Mouse (Mus musculus) limb, embryonic 12.5 days (tissue): ENCODE results near the gene Lrmda. TPM values are rescaled to one million over a fixed set of nuclear protein-coding genes. Genes with fewer than 3 reads are reported as not detected.

ENCODE experiments used
- ATAC-seq: fragments of 200-750 bp; cut with Nextera tagmentation; 2 replicates; pipeline ENCODE4 v1.8.0; 2017; ENCODE audit warnings: low read depth, moderate TSS enrichment; ENCODE audit not compliant: insufficient number of reproducible peaks, insufficient read depth, low FRiP score, low TSS enrichment
- H3K27ac ChIP-seq: fragments of 300-500 bp; sonication (generic); 2 replicates; pipeline ENCODE4 v1.5.1; 2016; ENCODE audit warnings: mild to moderate bottlenecking, moderate library complexity
- H3K27me3 ChIP-seq: fragments of 300-500 bp; sonication (generic); 2 replicates; pipeline ENCODE4 v1.6.1; 2016; ENCODE audit warnings: mild to moderate bottlenecking, moderate library complexity
- H3K36me3 ChIP-seq: fragments of 300-500 bp; sonication (generic); 2 replicates; pipeline ENCODE4 v1.6.1; 2016; ENCODE audit warnings: mild to moderate bottlenecking, moderate library complexity
- H3K4me1 ChIP-seq: fragments of 300-500 bp; sonication (generic); replicated peaks from 2 replicates; pipeline ENCODE4 v1.6.1; 2016
- H3K4me2 ChIP-seq: fragments of 300-500 bp; sonication (generic); 2 replicates; pipeline ENCODE4 v1.6.1; 2016; ENCODE audit warnings: mild to moderate bottlenecking, moderate library complexity
- H3K4me3 ChIP-seq: fragments of 300-500 bp; sonication (generic); replicated peaks from 2 replicates; pipeline ENCODE4 v1.5.1; 2016; ENCODE audit warnings: mild to moderate bottlenecking
- H3K9ac ChIP-seq: fragments of 300-500 bp; sonication (generic); replicated peaks from 2 replicates; pipeline ENCODE4 v1.6.1; 2016; ENCODE audit warnings: mild to moderate bottlenecking, moderate library complexity
- H3K9me3 ChIP-seq: fragments of 300-500 bp; sonication (generic); 2 replicates; pipeline ENCODE4 v1.6.1; 2016; ENCODE audit warnings: mild to moderate bottlenecking, moderate library complexity
- WGBS: fragments of 180-500 bp; shearing (Covaris S2); methylation state at CpG from one replicate; pipeline ENCODE4 v1.1.7; 2016; 5-methylcytosine and 5-hydroxymethylcytosine counted together
- polyA plus RNA-seq: library from polyadenylated mRNA; unstranded; fragments of >200 nt; fragmentation: Nextera tagmentation; extraction: Ambion mirVana; gene quantifications from 2 replicates; pipeline ENCODE4 v1.2.1, GENCODE M21; 2016

Lrmda gene
- polyA plus RNA-seq, 1 experiment from 2014 or later: 0.41 TPM

DNA sequence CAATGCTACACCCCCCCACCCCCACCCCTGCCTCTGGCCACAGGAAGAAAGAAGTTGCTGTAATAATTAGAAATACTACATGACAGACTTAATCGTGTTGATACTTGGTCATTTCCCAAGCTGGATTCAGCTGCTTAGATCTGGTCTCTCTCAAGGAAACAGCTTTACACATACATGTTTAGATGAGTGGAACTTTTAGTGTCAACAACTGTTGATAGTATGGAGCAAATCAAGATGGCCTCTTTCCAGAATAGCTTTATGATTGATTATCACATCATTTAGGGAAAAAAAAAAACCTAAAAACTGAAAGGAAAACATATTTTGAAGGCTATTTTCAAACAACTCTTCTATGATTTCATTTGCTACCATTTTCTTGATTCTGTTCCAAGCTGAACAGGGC, 791.0 kb downstream of the Lrmda start:
- WGBS: 58% methylated on average over 1 of the region's 1 CpGs
- Histone ChIP-seq H3K4me3 (no peak overlapping the region), H3K27me3 (peaks cover 7% of the 10 kb centered on the region; the same call in 1 of the 2 replicates), H3K9me3 (no peaks in the 10 kb centered on the region), H3K36me3 (no peaks in the 10 kb centered on the region), H3K27ac (no peak overlapping the region), H3K9ac (no peak overlapping the region), H3K4me1 (peaks cover 44% of the 10 kb centered on the region), H3K4me2 (no peak overlapping the region)
- ATAC-seq: no peak

DNA sequence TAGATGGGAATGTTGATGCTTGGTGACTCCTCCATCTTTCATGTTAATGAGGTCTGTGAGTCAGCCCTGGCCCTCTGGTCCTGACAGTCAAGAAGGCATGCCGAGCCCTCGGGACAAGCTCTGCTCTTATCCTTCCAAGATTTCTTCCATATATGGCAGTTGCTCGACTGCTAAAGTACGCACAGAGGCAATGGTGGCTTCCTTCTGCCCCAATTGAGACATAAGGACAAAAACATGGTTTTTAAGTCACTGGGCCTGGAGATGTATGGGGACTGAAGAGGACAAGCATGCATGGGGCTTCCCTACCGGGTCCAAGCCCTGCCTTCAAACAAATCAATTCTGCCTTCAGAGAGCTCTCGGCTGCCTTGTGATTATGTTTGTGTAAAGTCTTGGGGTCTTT, 793.3 kb downstream of the Lrmda start:
- Histone ChIP-seq H3K4me2 (no peak overlapping the region), H3K27me3 (peaks cover 7% of the 10 kb centered on the region; the same call in 1 of the 2 replicates), H3K36me3 (no peaks in the 10 kb centered on the region), H3K9ac (no peak overlapping the region), H3K9me3 (no peaks in the 10 kb centered on the region), H3K4me3 (no peak overlapping the region), H3K4me1 (peaks cover 30% of the 10 kb centered on the region), H3K27ac (no peak overlapping the region)
- 31% methylated on average over 6 of the region's 6 CpGs for WGBS
- no peak for ATAC-seq

DNA sequence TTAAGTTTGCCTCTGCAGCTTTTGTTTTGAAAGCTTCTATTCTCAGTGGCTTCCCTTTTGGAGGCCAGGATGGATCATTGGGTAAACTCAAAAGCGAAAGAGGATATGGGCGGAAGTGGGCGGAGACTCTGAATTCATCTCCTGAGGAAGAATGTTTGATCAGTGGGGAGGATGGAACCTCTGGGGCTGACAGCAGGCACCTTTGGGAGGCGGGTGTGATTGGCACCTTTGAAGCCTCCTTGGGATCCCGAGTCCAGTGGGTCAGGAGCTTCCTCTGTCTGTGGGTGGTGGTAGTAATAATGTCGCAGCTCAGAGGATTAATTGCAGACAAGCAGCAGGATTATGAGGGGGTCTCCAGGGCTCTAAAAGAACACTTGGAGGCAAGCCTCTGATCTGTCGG, 793.9 kb downstream of the Lrmda start:
- Histone ChIP-seq H3K27me3 (peaks cover 7% of the 10 kb centered on the region; the same call in 1 of the 2 replicates), H3K4me3 (no peak overlapping the region), H3K9me3 (no peaks in the 10 kb centered on the region), H3K4me2 (no peak overlapping the region), H3K36me3 (no peaks in the 10 kb centered on the region), H3K4me1 (peaks cover 25% of the 10 kb centered on the region), H3K9ac (no peak overlapping the region), H3K27ac (no peak overlapping the region)
- 12% methylated on average over 7 of the region's 7 CpGs for WGBS
- ATAC-seq: no peak

DNA sequence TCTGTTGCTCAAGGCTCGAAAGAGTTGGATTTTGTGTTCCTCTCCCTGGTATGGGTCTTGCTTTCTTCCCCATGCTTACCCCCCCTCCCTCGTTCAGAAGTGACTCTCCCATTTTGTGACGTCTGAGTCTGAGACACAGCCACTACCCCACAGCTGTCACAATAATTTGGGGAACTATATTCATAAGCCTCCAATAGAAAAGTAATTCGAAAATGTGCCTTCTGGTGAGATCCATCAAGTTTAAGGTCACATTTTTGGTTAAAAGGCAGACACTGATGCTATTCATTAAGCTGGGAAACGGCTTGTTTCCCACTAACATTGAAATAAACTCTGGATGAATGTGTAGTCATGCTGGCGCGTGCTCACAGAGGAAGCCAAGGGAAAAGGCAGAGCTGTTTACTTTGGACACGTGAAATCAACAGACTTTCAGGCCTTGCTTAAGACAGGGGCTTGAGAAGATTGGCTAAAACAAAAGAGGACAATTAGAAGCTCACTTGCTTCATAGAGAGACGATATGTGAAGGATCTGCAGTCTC, 795.4 kb downstream of the Lrmda start:
- no peak overlapping the region for H3K4me2 ChIP-seq
- no peak overlapping the region for H3K9ac ChIP-seq
- no peak for ATAC-seq
- H3K4me1 ChIP-seq: peaks cover 15% of the 10 kb centered on the region
- H3K27me3 ChIP-seq: peaks cover 7% of the 10 kb centered on the region; the same call in 1 of the 2 replicates
- no peak overlapping the region for H3K27ac ChIP-seq
- H3K36me3 ChIP-seq: no peaks in the 10 kb centered on the region
- WGBS: 51% methylated on average over 9 of the region's 9 CpGs
- no peak overlapping the region for H3K4me3 ChIP-seq
- no peaks in the 10 kb centered on the region for H3K9me3 ChIP-seq

DNA sequence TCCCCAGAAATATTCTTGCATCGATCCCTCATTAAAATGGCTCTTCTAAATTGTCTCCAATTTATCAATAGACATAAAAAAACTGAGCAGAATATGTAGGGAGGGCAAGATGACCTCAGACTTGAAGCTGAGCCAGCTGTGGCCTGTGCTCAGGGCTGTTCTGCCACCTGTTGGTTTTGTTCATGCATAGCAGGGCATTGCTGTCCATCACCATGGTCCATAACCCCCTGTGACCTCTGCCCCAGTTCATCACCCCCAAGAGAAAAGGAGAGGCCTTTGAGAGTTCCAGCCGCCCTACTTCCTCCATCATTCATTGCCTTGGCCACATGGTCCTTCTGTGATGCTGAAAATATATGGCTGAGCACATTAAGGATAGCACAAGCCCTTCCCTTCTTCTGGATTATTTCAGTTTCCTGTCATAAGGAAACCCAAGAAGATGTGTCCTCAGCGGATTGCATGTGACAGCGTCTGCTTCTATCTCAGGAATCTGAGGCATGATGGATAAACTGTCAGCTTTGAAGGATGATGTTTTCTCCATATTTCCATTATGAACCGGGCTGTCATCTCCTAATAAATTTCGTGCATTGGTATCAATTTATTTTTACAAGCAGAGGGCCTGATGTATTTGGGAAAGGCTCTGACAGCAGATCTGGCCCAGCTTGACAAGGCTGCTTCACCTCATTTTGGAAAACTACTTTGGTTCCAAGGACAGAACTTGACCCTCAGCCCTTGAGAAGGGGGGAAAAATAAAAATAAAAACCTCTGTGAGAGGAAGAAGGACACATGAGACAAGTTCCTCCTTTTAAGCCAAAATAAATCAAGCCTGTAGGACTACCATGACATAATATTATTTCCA, 798.1 kb downstream of the Lrmda start:
- Histone ChIP-seq H3K27me3 (peaks cover 4% of the 10 kb centered on the region; the same call in 1 of the 2 replicates), H3K9ac (no peak overlapping the region), H3K4me2 (no peak overlapping the region), H3K4me1 (peaks cover 13% of the 10 kb centered on the region), H3K4me3 (no peak overlapping the region), H3K9me3 (no peaks in the 10 kb centered on the region), H3K36me3 (no peaks in the 10 kb centered on the region), H3K27ac (no peak overlapping the region)
- WGBS: 63% methylated on average over 6 of the region's 6 CpGs
- ATAC-seq: no peak

DNA sequence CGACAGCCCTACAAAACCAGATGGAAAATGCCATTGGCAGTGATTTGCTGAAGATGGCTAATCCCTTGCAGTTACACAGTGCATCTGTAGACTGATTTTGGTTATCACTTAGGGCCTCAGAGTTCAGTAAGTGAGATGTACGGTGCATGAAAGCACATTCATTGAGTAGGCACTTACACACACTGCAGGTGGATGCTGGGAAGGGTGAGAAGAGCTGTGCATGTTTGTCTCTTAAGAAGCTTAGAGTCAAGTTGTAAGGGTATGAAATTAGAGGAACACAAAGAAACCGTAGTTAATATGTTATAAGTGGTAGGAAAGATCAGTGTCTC, 798.7 kb downstream of the Lrmda start:
- WGBS: 75% methylated on average over 3 of the region's 3 CpGs
- Histone ChIP-seq H3K9ac (no peak overlapping the region), H3K9me3 (no peaks in the 10 kb centered on the region), H3K4me2 (no peak overlapping the region), H3K4me1 (peaks cover 7% of the 10 kb centered on the region), H3K4me3 (no peak overlapping the region), H3K27me3 (peaks cover 4% of the 10 kb centered on the region; the same call in 1 of the 2 replicates), H3K27ac (no peak overlapping the region), H3K36me3 (no peaks in the 10 kb centered on the region)
- no peak for ATAC-seq

DNA sequence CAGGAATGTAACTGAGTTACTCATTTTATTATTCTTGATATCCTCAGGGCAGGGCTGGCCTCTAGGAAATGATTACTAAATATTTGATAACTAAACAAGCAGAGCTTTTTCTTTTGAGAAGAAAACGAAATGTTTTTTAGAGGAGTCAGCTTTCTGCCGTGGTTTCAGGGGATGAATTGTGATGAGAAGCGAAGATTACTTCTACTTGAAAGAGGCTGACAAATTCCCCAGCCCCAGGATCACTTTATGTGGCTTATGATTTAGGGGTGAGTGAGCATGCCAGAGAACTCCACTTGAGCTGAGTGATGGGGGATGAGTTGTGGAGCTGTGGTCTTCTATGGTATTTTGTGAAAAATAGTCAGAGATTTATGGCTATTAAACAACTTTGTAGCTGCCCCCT, 803.4 kb downstream of the Lrmda start:
- Histone ChIP-seq H3K9ac (no peak overlapping the region), H3K4me1 (no peaks in the 10 kb centered on the region; the same call in 1 of the 2 replicates), H3K27me3 (no peaks in the 10 kb centered on the region), H3K27ac (no peak overlapping the region), H3K36me3 (no peaks in the 10 kb centered on the region), H3K4me3 (no peak overlapping the region), H3K9me3 (no peaks in the 10 kb centered on the region), H3K4me2 (no peak overlapping the region)
- WGBS: 63% methylated on average over 3 of the region's 3 CpGs
- no peak for ATAC-seq

DNA sequence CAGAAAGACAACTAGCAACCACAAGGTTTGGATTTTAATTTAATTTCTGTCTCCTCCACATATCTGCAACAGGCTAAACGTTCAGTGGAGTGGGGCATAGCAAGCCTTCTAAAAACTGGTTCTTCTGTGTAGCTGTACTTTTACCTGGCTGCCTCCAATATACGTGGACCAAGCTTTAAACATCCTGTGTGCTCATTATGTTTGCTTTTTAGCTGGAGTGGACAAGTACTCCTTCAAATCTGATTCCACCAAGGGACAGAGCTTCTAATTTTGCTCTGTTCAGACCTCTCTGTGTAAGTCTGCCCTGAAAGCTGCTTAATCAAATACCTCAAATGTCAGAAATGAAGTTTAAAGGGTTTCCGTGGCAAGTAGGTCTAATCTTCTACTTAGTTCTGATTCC, 807.3 kb downstream of the Lrmda start:
- no peak overlapping the region for H3K9ac ChIP-seq
- no peak overlapping the region for H3K4me2 ChIP-seq
- ATAC-seq: no peak
- no peaks in the 10 kb centered on the region for H3K27me3 ChIP-seq
- no peaks in the 10 kb centered on the region for H3K9me3 ChIP-seq
- WGBS: 77% methylated on average over 3 of the region's 3 CpGs
- no peaks in the 10 kb centered on the region for H3K36me3 ChIP-seq
- no peak overlapping the region for H3K4me3 ChIP-seq
- no peaks in the 10 kb centered on the region; the same call in 1 of the 2 replicates for H3K4me1 ChIP-seq
- no peak overlapping the region for H3K27ac ChIP-seq

DNA sequence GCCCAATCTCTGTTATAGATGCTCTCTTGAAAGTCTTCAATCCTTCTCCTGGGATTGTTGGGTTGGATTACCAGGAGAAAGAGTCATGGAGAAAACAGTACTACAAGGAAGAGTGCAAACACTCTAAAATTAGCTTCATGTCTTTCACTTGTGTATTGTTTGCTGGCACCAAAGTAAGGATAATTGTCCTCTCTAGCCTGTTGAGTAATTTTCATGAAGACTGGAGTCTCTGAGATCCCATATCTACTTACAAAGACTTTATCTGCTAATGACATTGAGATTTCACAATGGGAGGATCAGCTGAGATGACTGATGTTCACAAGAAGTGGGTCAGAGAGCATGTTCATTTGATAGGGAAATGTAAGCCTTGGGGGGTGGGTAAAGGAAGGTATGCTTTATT, 817.5 kb downstream of the Lrmda start:
- Histone ChIP-seq H3K27me3 (no peaks in the 10 kb centered on the region), H3K4me1 (no peaks in the 10 kb centered on the region), H3K27ac (no peak overlapping the region), H3K9ac (no peak overlapping the region), H3K4me2 (no peak overlapping the region), H3K4me3 (no peak overlapping the region), H3K36me3 (no peaks in the 10 kb centered on the region), H3K9me3 (no peaks in the 10 kb centered on the region)
- no peak for ATAC-seq

DNA sequence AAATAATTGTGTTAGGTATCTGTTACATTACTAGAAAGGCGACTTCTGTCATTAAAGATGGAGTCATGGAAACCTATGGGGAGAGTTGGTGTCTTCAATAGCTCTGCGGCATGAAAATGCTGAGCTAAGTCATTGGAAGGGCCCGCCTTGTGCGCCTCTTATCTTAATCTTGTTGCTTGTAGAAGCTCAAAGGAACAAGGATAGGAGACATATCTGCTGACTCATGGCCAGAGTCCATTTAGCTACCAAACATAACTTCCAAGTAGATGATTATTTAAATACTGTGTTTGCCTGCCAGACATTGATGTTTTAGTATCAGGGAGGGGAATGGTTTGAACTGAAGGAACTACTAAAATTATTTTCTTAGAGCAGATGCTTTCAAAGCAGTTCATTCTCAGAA, 821.6 kb downstream of the Lrmda start:
- H3K9ac ChIP-seq: no peak overlapping the region
- no peak overlapping the region for H3K4me2 ChIP-seq
- H3K9me3 ChIP-seq: no peaks in the 10 kb centered on the region
- 90% methylated on average over 4 of the region's 4 CpGs for WGBS
- no peak for ATAC-seq
- no peaks in the 10 kb centered on the region for H3K27me3 ChIP-seq
- H3K4me3 ChIP-seq: no peak overlapping the region
- no peaks in the 10 kb centered on the region for H3K4me1 ChIP-seq
- no peaks in the 10 kb centered on the region for H3K36me3 ChIP-seq
- no peak overlapping the region for H3K27ac ChIP-seq

DNA sequence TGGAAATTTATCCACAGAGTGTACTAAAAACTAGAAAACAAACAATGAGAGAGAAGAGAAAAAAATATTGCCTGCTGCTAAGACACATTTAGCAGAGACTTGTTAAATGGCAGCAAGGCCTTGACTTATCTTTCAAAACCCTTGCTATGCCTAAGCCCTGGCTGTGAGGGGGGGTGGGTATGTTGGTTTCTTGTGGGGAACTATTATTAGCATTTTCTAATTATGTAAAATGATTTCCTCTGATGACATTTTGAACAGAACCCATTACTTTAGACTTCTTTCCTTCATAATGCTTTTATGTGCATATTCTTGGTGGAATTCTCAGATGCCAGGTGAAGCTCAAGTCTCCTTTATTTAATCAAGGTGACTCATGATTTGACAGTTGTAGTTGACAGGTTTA, 824.5 kb downstream of the Lrmda start:
- H3K9ac ChIP-seq: no peak overlapping the region
- no peaks in the 10 kb centered on the region for H3K27me3 ChIP-seq

DNA sequence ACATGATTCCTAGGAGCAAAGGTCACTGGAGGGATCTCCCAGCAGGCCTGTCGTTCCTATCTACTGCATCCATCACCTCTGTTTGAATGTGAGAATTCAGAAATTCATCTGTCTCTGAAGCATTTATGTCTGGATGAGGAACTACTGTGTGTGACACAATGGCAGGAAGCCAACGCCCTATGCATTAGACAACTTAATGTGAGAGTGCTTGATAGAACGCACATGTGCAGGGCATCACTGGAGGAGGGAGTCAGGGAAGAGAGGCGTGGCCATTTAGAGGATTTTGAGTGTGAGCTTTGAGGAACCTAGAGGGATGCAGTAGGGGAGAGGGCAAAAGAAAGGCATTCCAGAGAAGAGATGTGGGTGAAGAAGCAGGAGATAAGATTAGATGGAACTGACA, 825.9 kb downstream of the Lrmda start:
- Histone ChIP-seq H3K4me2 (no peak overlapping the region), H3K9ac (no peak overlapping the region), H3K4me3 (no peak overlapping the region), H3K27me3 (no peaks in the 10 kb centered on the region), H3K9me3 (no peaks in the 10 kb centered on the region), H3K27ac (no peak overlapping the region), H3K36me3 (no peaks in the 10 kb centered on the region), H3K4me1 (peaks cover 8% of the 10 kb centered on the region; the same call in 1 of the 2 replicates)
- no peak for ATAC-seq
- 86% methylated on average over 4 of the region's 4 CpGs for WGBS

More for the DNA sequence above, 824.5 kb downstream of the Lrmda start:
- peaks cover 8% of the 10 kb centered on the region; the same call in 1 of the 2 replicates for H3K4me1 ChIP-seq
- no peak overlapping the region for H3K4me3 ChIP-seq
- no peaks in the 10 kb centered on the region for H3K36me3 ChIP-seq
- H3K9me3 ChIP-seq: no peaks in the 10 kb centered on the region
- no peak for ATAC-seq
- H3K4me2 ChIP-seq: no peak overlapping the region
- no peak overlapping the region for H3K27ac ChIP-seq
